Mouse (Mus musculus) gastrocnemius, postnatal 10 days (tissue): ENCODE measurements around the gene Inafm1. TPM values are rescaled to one million over a fixed set of nuclear protein-coding genes. Genes with fewer than 3 reads are reported as not detected.
A peak's percentile ranks its signal among the peaks of the same experiment; 100 is the strongest.
"Not testable (repeated sequence)": the region's sequence is repeated elsewhere in the genome, so short reads cannot be mapped to it uniquely, and the experiment has no call there.

Experiments
- DNase-seq: peaks from one replicate; pipeline ENCODE4 v3.0.0; 2021; ENCODE audit warnings: mixed read lengths
- long read RNA-seq, 2 experiments: library from polyadenylated mRNA; stranded (forward); transcript quantifications; one replicate each; pipeline ENCODE4 v2.0.0; 2021
- total RNA-seq, 2 experiments: library from RNA; stranded (reverse); gene quantifications; 2 replicates each; pipeline ENCODE4 v1.2.3; 2021

The Inafm1 gene
- total RNA-seq = 10 to 100 TPM; 11.0 to 11.7 TPM
- long read RNA-seq, experiment 1, transcript Inafm1-201 (1 exons, 1,605 nt) = major isoform, 7 of 7 reads
- long read RNA-seq, experiment 1, partial matches to known transcripts = 0 of 7 reads
- long read RNA-seq, experiment 1, other reads (novel, unspliced or antisense) = 0 of 7 reads
- long read RNA-seq, experiment 2, transcript Inafm1-201 (1 exons, 1,605 nt) = major isoform, 8 of 8 reads
- long read RNA-seq, experiment 2, partial matches to known transcripts = 0 of 8 reads
- long read RNA-seq, experiment 2, other reads (novel, unspliced or antisense) = 0 of 8 reads

DNA sequence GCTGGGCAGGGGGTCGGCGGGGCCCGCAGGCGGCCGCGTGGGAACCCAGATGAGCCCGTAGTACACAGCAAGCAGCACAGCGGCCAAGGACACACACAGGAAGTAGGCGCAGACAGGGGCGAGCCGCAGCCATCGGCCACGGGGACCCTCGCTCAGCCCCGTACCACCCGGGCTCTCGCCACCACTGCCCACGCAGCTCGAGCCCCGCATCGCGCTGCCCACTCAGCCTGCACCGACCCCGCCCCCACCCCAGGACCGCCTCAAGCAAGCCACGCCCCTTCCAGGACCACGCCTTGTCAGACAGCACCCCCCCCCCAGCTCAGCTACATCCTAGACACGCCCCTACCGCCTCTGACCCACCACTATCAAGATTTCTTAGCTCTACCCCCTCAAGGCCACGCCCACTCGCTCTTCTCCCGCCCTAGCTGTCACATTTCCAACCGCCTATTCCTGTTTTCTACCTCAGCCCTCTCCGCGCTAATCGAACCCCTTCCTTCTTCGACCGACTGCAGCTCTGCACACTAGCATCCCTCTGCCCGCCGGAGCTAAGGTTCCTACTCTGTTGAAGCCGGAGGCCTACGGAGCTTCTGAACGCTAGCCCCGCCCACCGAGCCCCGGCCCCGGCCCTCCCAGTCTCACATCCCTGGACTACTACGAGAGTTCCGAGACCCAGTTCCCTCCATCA lies at the start of gene Inafm1:
Inafm1 (minus strand) TSS at position 537 of the 685 bp plus-strand sequence.
- DNase-seq = peak; percentile 81

GRCm38 (mm10) chr7:16320479-16320878 lies 47.1 kb upstream of the Inafm1 start:
- DNase-seq = no peak

- DNase-seq = no peak
These were observed 45.8 kb upstream of the Inafm1 start for GRCm38 (mm10) chr7:16319216-16319615.

DNA sequence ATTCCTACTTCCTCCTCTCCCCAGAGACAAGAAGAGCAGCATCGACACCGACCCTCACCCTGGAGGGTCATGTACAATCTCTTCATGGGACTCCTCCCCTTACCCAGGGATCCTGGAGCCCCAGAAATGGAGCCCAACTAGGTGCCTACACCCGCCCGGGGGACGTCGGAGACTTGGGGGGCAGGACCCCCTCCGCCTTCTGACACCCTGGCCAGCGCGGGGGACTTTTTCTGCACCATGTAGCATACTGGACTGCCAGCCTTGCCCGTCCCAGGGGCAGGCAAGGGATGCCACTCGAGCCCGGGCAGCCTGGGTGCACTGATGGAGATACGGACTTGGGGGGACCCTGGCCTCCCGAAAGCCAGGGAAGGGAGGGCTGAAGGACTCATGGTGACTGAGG lies 43.7 kb upstream of the Inafm1 start:
- DNase-seq = no peak

DNA sequence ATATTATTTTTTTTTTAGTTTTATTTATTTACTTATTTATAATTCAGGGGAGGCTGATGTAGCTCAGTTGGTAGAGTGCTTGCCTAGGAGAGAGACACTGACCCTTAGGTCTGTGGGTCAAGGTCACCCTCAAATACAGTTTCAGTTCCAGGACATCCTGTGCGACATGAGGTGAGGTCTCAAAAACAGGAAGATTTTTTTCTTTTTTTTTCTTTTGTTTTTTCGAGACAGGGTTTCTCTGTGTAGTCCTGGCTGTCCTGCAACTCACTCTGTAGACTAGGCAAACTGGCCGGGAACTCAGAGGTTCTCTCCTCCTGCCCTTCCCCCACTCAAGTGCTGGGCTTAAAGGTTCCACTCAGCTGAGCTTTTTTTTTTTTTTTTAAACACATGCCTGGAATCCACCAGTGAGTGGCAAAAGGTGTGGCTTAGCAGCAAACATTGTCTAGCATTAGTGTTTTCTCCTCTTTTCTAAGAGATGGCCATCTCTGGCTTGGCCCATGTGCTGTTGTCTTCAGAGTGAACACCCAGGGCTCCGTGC lies 41.9 kb upstream of the Inafm1 start:
- DNase-seq = no peak

GRCm38 (mm10) chr7:16314221-16314775 lies 40.9 kb upstream of the Inafm1 start:
- no peak for DNase-seq

GRCm38 (mm10) chr7:16313481-16314220 lies 40.2 kb upstream of the Inafm1 start:
- DNase-seq = peak; percentile 91

DNA sequence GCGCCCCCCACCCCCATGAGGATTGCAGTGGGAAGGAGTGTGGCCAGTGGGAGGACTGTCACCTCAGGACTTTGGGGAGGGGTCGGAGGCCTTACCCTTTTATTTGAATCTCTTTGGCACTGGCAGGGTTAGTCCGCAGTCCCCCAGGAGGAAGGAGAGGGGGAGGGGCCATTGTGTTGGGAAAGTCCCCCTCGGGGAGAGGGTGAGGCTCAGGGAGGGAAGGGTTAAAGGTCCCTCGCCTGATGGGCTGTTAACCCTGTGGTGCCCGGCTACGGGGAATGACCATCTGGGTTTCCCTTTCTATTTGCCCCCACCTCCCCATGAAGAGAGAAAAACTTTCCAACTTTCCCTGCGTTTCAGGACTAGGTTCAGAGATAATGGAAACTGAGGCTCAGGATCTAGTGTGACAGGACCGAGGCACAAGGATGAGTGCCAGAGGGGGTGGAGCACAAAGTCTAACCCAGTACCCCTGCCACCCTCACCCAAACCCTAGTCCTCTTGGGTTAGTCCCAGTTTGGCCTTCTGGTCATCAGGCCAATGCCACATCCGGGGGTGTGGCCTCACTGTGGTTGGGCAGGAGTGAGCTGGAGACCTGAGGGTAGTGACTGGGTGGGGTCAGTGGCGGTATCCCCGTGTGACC lies 39.4 kb upstream of the Inafm1 start:
- peak; percentile 74 for DNase-seq

- peak; percentile 58 for DNase-seq
These were observed 38.7 kb upstream of the Inafm1 start for GRCm38 (mm10) chr7:16312011-16312671.

GRCm38 (mm10) chr7:16311453-16312004 lies 38.1 kb upstream of the Inafm1 start:
- DNase-seq = no peak

- peak; percentile 34 for DNase-seq
These were observed 37.4 kb upstream of the Inafm1 start for GRCm38 (mm10) chr7:16310521-16311452.

DNA sequence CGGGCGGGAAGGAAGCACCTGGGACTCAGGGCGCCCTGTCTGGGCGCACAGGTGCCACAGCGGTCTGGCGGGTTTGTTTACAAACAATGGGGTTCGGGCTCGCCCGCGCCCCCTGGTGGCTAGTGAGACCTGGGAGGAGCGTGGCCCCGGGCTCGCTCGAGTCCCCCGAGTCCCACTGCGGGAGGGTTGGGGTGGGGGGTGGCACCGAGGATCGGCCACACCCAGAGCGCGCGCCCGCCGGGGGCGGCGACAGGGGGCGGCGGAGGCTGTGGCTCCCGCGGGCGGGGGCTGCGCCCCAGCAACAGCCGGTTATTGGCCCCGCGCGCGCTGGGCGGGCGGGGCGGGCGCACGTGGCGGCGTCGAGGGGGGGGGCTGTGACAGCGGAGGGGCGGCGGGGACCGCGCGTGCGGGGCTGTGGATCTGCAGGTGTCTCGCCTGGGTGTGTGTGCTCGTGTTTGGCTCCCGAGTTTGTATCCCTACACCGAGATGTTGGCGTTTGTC lies 36.7 kb upstream of the Inafm1 start:
- peak; percentile 90 for DNase-seq

DNA sequence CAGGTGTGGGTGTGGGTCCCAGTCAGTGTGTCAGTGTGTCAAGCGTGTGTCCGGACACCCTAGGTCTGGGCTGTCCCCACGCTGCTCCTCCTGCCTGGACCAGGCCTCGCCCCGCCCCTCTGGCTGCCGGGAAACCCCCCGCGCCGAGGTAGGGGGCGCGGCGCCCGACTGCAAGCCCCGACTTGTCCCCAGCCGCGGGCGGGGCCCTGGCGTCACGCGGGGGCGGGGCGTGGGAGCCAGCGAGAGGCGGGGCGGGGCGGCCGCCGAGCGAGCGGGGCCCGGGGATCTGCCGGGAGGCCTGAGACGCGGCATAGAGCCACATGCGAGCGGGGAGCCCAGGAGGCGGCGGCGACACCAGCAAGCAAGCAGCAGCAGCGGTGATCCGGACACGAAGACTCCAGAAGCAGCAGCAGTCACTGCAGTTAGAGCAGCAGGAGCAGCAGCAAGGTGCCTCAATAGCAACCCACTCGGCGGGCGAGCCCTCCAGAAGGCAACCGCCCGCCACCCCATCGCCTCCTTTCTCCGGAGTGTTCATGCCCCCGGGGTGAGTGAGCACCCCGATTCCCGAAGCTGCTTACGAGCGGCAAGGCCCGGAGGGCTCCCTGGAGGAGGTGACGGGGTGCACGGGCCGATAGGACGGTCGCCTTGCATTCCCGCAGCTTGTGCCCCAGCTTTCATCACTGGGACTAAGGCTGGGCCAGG lies 36.1 kb upstream of the Inafm1 start:
- DNase-seq = peak; percentile 91

GRCm38 (mm10) chr7:16308555-16309317 lies 35.3 kb upstream of the Inafm1 start:
- DNase-seq = no peak

GRCm38 (mm10) chr7:16308093-16308492 lies 34.7 kb upstream of the Inafm1 start, which contains the start of gene Bbc3:
TSS of gene Bbc3 (plus strand) at chr7:16308393.
- DNase-seq = not testable (repeated sequence)

DNA sequence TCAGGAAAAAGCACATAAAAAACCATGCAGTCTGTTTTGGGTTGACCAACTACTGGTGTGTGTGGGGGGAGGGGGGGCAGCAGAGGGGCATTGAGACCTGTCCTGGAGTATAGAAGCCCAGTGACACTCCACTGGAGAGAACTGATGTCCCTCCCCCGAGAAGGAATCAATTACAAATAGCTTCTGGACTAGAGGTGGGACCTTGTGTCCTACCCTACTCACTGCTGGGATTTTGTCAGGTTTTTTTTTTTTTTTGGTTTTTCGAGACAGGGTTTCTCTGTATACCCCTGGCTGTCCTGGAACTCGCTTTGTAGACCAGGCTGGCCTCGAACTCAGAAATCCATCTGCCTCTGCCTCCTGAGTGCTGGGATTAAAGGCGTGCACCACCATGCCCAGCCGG lies 33.7 kb upstream of the Inafm1 start:
- not testable (repeated sequence) for DNase-seq

DNA sequence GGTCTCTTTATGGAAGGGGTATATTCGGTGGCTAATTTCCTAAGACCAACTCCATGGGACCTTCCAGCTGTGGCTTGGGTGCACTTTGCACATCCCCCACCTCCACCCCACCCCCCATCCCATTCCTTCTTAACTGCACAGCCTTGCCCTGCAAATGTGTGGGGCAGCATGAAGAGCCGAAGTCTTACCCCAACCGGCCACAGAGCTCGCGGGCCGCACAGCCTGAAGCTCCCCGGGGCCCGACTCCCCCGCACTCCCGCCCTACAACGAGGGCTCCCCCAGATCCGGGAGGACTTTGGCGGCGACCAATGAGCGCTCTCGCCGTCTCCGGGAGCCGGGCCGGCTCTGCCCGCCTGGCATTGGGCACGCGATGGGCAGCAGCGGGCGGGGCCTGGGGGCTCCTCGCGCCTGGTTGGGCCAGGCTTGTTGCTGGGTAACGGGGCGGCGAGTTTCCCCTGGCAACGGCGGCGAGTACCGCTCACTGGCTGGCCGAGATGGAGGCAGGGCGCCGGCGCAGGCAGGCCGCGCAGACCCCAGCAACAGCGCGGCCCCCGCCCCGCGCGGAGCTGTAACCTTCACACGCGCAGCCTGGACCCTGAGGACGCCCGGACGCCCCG lies 26.1 kb upstream of the Inafm1 start:
- peak; percentile 86 for DNase-seq

- no peak for DNase-seq
These were observed 25.5 kb upstream of the Inafm1 start for GRCm38 (mm10) chr7:16298927-16299326.
